Comparison of ENCODE assay signal across 10 mouse cellular contexts in the genomic region with DNA sequence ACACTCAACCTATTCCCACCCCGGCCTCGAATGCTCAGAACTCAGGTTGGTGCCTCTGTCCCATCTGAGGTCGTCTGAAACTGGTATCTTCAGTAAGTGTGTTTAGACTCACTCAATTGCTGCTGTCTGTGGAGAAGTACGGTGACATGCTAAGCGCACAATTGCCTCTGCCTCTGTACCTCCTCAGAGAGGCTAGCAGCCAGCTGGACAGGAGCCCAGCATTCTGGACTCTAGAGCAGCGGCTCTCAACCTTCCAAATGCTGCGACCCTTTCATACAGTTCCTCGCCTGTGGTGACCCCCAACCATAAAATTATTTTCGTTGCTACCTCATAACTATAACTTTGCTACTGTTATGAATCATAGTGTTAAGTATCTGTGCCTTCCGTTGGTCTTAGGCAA. TPM values are rescaled to one million over a fixed set of nuclear protein-coding genes. Genes with fewer than 3 reads are reported as not detected.
DNase-seq lines count a peak whose midpoint lies in the region; ATAC-seq and TF ChIP-seq lines count a peak whose summit lies in the region.
"Had no signal": no experiment of that assay in that cellular context is flagged by ENCODE, and none has a peak within 500 bp of the region (broad histone marks: within the 10 kb centered on the region; RNA-seq: fewer than 3 reads in every experiment).

No protein-coding gene starts in this region.

- intact Hi-C loops in heart, postnatal 14 days (cut with DNase I) = no loop called here
- intact Hi-C loops in heart, postnatal 25 days (cut with DNase I) = no loop called here
- intact Hi-C loops in left cerebral cortex, postnatal 4 days (cut with DNase I) = no loop called here
- intact Hi-C loops in left cerebral cortex, postnatal 14 days (cut with DNase I) = no loop called here

- TF ChIP-seq CTCF in brain, embryonic 14.5 days (IDR thresholded peaks at IDR 0.05; ENCODE audit: borderline replicate concordance, extremely low read depth, insufficient read depth, insufficient read length) = no peak

- peak; percentile 42 to 71 for DNase-seq in heart, postnatal 14 days
- no peak for DNase-seq in heart, postnatal 25 days (ENCODE audit: low spot score)
- DNase-seq in left cerebral cortex, postnatal 4 days = peak; percentile 76
- DNase-seq in left cerebral cortex, postnatal 14 days (ENCODE audit: low spot score in 2 of 2) = no peak
- peak; percentile 37 for DNase-seq in NIH3T3 (ENCODE audit: low read depth)
- DNase-seq in brain, embryonic 14.5 days (ENCODE audit: low read depth) = peak; percentile 76
- DNase-seq: cerebellum, postnatal 36 days; gastrocnemius, postnatal 25 days; thymus, postnatal 14 days had no signal

- no peak for TF ChIP-seq POLR2A in brain, embryonic 14.5 days (IDR thresholded peaks at IDR 0.05; ENCODE audit: borderline replicate concordance, extremely low read depth, insufficient read depth, insufficient read length, poor library complexity, severe bottlenecking)

- ATAC-seq in monocyte, adult 5-6 weeks (replicated peaks; ENCODE audit: insufficient number of reproducible peaks, low FRiP score, low TSS enrichment, poor library complexity, severe bottlenecking) = no peak

RNA-seq across cellular contexts. Expression of gene Prdm16, which starts 34.3 kb away (rescaled TPM):
- total RNA-seq in heart, postnatal 14 days (2021) = 10 to 100 TPM; 15.7 to 18.0 TPM
- total RNA-seq in heart, postnatal 25 days (2021) = 10 to 100 TPM; 12.9 to 13.4 TPM
- total RNA-seq in left cerebral cortex, postnatal 4 days (2021) = 1 to 10 TPM; 9.1 to 9.9 TPM
- 1 to 10 TPM; 6.8 TPM for total RNA-seq in left cerebral cortex, postnatal 14 days (2021)
- 8.9 and 10.8 TPM in 2 replicates for polyA plus RNA-seq in brain, embryonic 14.5 days (2012; rRNA removed)
- 0.19 to 0.87 TPM (median 0.43 TPM) in 3 replicates for total RNA-seq in monocyte, adult 5-6 weeks (2017)

Comparison
In these comparisons a context has a peak if more than half of its experiments do, and no peak if none do; other contexts are left out.
1. DNase-seq: peak in heart, postnatal 14 days (2 of 2), left cerebral cortex, postnatal 4 days (single experiment), NIH3T3 (single experiment) and brain, embryonic 14.5 days (single experiment); none in heart, postnatal 25 days (single experiment) and left cerebral cortex, postnatal 14 days (0 of 2).